Mouse (Mus musculus): ENCODE data around the gene Heatr9. TPM values are rescaled to one million over a fixed set of nuclear protein-coding genes. Genes with fewer than 3 reads are reported as not detected.

The Heatr9 gene
- total and polyA plus RNA-seq, 3 experiments, result not detected

DNA sequence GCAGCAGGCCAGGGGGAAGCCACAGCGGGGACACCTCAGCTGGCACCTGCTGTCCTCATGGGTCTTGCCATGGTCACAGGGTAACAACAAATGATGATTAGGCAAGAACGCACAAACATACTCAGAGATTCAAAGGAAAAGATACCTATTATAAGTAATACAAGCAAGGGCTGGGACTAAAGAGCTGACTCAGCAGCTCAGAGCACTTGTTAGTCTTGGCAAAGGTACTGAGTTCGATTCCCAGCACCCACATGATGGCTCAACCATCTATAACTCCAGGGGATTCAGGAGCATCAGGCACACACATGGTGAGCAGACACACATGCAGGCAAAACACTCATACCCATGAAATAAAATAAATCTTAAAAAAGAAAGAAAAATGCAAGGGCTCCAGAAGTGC, 19.4 kb upstream of the Heatr9 start:
- Histone ChIP-seq H3K9ac (ENCODE audit: insufficient read depth, low read depth) (no peak overlapping the region), H3K4me2 (ENCODE audit: insufficient read depth, low read depth, poor library complexity, severe bottlenecking) (no peak overlapping the region), H3K4me1 (ENCODE audit: control insufficient read depth in 1 of 2, insufficient read depth in 2 of 2) (peaks cover 14 to 45% of the 10 kb centered on the region in 2 experiments), H3K9me3 (replicated peaks; ENCODE audit: low read length) (peaks cover 6% of the 10 kb centered on the region), H3K27ac (ENCODE audit: insufficient read depth, low read depth) (no peak overlapping the region), H3K27me3 (replicated peaks) (no peaks in the 10 kb centered on the region), H3K4me3 (replicated peaks in 1 of 3; ENCODE audit: low read depth in 2 of 3, low read length in 2 of 3, poor library complexity in 1 of 3) (no peak overlapping the region), H3K79me2 (replicated peaks; ENCODE audit: control insufficient read depth, extremely low read depth, insufficient read depth, poor library complexity, severe bottlenecking) (no peaks in the 10 kb centered on the region), H3K36me3 (replicated peaks in 1 of 2; ENCODE audit: control insufficient read depth in 1 of 2, insufficient read depth in 1 of 2, low read length in 1 of 2) (peaks cover 0 to 8% of the 10 kb centered on the region in 2 experiments)
- dilution Hi-C loops (cut with MboI; ENCODE audit: extremely low pct_ligation_motif_present, extremely low pct_unique_long_range_greater_than_20kb, low sequenced_read_pairs), result no loop called here
- in situ Hi-C loops (cut with MboI; ENCODE audit: low pct_ligation_motif_present, low pct_unique_long_range_greater_than_20kb, low sequenced_read_pairs), result no loop called here
- DNase-seq (ENCODE audit: extremely low read depth), result no peak
- TF ChIP-seq EP300 (IDR thresholded peaks at IDR 0.05; ENCODE audit: low read length) (no peak), CHD2 (IDR thresholded peaks at IDR 0.05; ENCODE audit: low read length) (no peak), ELF1 (IDR thresholded peaks at IDR 0.05; ENCODE audit: low read depth, low read length) (no peak), MAFK (IDR thresholded peaks at IDR 0.05; ENCODE audit: insufficient replicate concordance, low read length) (peak; percentile 86)

DNA sequence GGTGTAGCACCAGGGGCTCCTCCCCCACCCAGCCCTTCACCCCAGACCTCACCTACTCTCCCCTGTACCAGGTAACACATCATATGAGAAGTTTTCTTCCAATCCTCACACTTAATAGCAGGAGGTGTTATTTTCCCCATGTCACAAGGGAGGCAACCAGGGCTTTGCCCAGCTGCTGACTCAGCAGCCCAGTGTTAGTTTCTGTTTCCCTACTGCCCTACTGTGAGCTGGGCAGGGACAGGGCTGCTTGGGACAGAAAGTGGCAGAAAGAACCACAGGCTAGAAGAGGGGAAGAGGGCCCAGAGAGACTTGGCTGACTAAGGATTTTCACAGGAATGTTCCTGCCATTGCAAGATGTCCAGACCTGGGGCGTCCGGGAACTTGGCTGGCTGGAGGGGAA, 19.0 kb upstream of the Heatr9 start:
- Histone ChIP-seq H3K79me2 (replicated peaks; ENCODE audit: control insufficient read depth, extremely low read depth, insufficient read depth, poor library complexity, severe bottlenecking) (no peaks in the 10 kb centered on the region), H3K4me2 (ENCODE audit: insufficient read depth, low read depth, poor library complexity, severe bottlenecking) (no peak overlapping the region), H3K27me3 (replicated peaks) (no peaks in the 10 kb centered on the region), H3K4me1 (ENCODE audit: control insufficient read depth in 1 of 2, insufficient read depth in 2 of 2) (peaks cover 18 to 47% of the 10 kb centered on the region in 2 experiments), H3K9ac (ENCODE audit: insufficient read depth, low read depth) (no peak overlapping the region), H3K27ac (ENCODE audit: insufficient read depth, low read depth) (no peak overlapping the region), H3K9me3 (replicated peaks; ENCODE audit: low read length) (peaks cover 6% of the 10 kb centered on the region), H3K4me3 (replicated peaks in 1 of 3; ENCODE audit: low read depth in 2 of 3, low read length in 2 of 3, poor library complexity in 1 of 3) (no peak overlapping the region), H3K36me3 (replicated peaks in 1 of 2; ENCODE audit: control insufficient read depth in 1 of 2, insufficient read depth in 1 of 2, low read length in 1 of 2) (peaks cover 0 to 6% of the 10 kb centered on the region in 2 experiments)
- TF ChIP-seq POLR2AphosphoS2 (IDR thresholded peaks at IDR 0.05; ENCODE audit: low read depth, low read length) (no peak), HCFC1 (IDR thresholded peaks at IDR 0.05; ENCODE audit: low read depth, low read length) (no peak), TCF12 (IDR thresholded peaks at IDR 0.05; ENCODE audit: low read depth, low read length) (no peak), MAFK (IDR thresholded peaks at IDR 0.05; ENCODE audit: insufficient replicate concordance, low read length) (peak; percentile 97), CHD2 (IDR thresholded peaks at IDR 0.05; ENCODE audit: low read length) (no peak), MXI1 (IDR thresholded peaks at IDR 0.05; ENCODE audit: low read depth, low read length) (no peak), MAZ (IDR thresholded peaks at IDR 0.05; ENCODE audit: low read depth, low read length) (no peak), ZKSCAN1 (IDR thresholded peaks at IDR 0.05; ENCODE audit: borderline replicate concordance, low read depth, low read length) (peak; percentile 56), TBP (conservative IDR thresholded peaks at IDR 0.05; ENCODE audit: low read depth, low read length) (no peak), JUN (IDR thresholded peaks at IDR 0.05; ENCODE audit: insufficient read depth, low read depth, low read length) (no peak), SIN3A (IDR thresholded peaks at IDR 0.05; ENCODE audit: low read length) (no peak), JUND (conservative IDR thresholded peaks at IDR 0.05; ENCODE audit: low read depth, low read length) (no peak), ETS1 (conservative IDR thresholded peaks at IDR 0.05; ENCODE audit: low read depth, low read length) (no peak), ZMIZ1 (IDR thresholded peaks at IDR 0.05; ENCODE audit: low read depth, low read length) (no peak), ELF1 (IDR thresholded peaks at IDR 0.05; ENCODE audit: low read depth, low read length) (no peak), EP300 (IDR thresholded peaks at IDR 0.05; ENCODE audit: low read length) (no peak)
- dilution Hi-C loops (cut with MboI; ENCODE audit: extremely low pct_ligation_motif_present, extremely low pct_unique_long_range_greater_than_20kb, low sequenced_read_pairs), result no loop called here
- DNase-seq (ENCODE audit: extremely low read depth), result no peak
- in situ Hi-C loops (cut with MboI; ENCODE audit: low pct_ligation_motif_present, low pct_unique_long_range_greater_than_20kb, low sequenced_read_pairs), result no loop called here

Data from CH12.LX (cell line).